Mouse (Mus musculus) urinary bladder, postnatal 25 days (tissue): Measurements from ENCODE around the gene Smim24.

ENCODE experiments used
- DNase-seq: peaks from one replicate; pipeline ENCODE4 v3.0.0; 2022; ENCODE audit warnings: low spot score

Smim24 gene

DNA sequence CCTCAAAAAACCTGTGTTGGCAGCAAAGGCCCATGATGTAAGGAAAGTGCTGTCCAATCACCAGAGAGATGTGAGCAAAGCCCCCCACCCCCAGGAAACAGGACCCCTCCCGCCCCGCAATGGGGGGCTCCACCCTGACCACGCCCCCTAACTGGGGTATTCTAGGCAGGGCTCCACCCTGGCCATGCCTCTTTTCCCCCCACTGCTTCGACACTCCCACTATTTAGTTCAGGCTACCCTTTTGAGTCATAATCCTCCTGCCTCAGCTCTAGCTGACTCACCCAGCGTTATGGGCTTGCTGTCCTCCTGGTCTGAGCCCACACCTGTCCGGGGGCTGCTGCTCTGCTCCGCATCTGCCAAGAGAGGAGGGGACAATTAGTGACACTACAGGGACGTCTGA, 16.5 kb downstream of the Smim24 start:
- no peak for DNase-seq

DNA sequence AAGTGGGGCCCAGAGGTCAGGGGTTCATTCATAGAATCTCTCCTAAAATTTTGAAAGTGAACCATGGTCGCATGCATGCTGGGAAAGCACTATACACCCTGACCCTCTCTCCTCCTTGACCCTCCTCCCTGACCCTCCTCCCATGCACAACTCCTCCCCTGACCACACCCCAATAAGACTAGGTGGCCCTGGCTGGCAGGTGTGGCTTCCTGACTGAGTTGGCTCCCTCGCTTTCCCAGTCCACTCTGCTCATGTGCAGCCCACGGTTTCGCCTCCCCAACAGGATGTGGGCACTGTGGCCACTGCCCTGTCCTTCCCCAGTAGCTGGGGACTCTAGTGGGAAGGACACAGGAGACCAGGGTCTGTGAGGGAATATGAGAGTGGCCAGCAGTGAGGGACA, 17.5 kb downstream of the Smim24 start:
- no peak for DNase-seq

DNA sequence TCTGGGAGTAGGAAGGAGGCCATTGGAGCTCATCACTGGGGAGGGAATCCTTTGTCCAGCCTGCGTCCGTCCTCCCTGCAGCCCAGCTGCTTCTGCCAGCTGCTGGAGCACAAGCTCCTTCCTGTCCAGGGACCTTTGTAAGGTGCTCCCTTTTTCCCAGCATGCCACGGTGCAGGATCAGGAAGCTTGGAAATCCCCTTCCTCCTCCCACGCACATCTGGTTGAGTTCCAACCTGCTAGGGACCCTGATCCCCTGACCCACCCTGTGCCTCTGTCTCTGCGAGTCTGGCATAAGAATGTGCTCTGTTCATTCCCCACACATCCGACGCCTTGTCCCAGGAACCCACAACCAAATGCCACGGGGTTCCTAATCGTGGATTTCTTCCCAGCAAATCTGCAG, 18.1 kb downstream of the Smim24 start:
- no peak for DNase-seq

DNA sequence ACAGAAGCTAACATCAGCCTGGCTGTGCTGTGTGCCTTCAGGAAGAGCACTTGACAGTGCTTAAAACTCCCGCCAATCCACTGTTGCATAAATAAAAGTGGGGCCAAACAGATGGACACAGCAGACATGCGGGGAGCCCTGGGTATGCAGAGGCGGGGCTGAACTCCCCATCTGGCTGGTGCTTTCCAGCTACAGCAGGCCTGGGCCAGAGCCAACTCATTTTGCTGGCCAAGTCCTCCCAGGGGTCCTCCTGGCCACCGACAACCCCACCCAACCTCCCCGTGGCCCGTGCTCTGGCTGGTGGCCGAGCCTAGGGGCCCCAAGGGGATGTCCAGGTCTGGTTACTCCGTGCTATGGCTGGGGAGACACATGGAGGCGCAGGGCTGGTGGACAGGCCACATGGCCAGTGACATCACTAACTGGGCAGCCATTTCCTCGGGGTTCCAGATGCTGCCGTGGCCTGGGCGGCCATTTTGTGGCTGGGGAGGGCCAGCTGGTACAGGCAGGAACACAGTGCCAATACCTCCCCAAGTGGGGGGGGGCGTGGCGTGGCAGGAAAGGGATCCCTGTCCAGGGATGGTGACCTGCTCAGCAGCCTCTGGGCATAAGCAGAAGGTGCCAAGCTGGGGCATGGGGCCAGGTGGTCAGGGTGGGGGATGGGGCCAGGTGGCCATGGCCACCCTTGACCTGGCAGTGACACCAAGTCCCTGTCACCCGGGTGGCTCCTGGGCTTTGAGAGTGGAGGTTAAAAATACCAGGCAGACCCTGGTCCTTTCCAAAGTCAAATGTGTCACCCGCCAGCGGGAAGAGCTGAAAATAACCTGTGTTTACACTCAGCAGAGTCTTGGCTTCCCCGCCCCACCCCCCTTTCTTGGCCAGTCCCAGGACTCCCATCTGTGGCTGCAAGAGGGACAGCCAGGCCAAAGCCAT, 18.9 kb downstream of the Smim24 start:
- peak; percentile 58 for DNase-seq

DNA sequence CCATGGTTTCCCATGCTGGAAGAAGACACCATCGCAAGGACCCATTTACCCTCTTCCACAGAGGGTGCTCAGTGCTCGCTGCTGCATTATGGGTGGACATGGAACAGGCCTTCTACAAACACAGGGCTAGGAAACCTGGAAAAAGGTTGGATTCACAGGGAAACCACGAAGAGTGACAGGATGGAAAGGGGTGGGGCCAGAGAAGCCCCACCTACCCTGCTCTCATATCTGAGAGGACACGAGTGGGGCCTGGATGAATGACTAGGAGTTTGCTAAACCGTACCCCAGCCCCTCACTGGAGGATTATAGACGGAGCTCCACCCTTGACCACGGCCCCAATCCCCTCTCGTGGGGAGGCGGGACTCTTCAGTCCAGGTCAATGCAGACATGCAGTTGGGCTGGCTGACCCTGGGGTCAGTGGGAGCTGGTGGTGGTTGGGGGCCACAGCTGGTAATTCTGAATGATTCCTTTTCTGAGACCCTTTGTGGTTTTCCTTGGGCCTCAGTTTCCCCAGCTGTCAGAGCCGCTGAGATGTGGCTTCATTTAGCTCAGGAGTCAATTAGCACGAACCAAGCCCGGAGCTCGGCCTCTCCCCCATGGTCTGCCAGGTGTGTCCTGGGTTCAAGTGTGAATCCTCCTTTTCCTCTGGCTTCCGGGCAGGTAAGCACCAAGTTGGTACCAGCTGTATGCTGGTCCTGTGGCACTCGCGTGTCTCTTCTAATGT, 19.9 kb downstream of the Smim24 start:
- DNase-seq, result no peak

DNA sequence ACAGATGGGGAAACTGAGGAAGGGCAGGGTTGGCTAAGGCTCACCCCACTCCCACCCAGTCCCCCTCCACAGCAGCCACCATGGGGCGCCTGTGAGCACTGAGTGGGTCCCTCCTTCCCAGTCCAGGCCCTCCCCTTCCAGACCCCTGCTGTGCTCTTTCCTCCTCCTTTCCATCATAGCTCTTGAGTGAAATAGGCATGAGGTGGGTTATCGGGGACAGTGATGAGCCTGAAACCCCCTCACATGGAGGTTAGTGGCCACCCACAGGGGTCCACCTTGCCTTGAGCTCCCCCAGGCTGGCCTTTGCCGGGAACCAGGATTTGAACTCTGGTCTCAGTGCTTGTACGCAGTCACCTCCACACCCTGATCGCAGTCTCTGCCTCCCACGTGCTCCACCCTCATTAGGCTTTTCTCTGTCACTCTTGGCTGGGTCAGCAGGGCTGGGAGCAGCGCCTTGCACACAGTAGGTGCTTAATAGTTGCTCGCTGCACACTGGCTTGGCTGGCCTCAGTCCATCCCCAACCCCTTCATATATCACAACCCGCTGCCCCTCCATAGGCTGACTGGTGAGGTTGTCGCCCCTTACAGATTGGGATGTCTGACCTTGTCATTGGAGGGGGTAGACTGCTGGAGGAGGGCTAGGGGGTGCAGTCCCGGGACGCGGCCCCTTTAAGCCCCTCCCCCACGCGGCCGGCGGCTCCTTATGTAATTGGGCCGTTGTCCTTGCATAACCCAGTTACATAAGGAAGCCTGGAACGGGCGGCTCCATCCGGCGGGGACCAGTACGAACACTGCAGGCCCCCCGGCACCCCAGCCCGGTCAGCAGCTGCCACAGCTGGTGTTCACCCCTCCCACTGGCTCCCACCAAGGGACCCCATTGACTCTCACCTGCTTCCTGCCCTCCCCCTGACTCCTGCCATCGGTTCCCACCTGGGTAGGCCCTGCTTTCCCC, 20.7 kb downstream of the Smim24 start:
- peak; percentile 77 for DNase-seq

DNA sequence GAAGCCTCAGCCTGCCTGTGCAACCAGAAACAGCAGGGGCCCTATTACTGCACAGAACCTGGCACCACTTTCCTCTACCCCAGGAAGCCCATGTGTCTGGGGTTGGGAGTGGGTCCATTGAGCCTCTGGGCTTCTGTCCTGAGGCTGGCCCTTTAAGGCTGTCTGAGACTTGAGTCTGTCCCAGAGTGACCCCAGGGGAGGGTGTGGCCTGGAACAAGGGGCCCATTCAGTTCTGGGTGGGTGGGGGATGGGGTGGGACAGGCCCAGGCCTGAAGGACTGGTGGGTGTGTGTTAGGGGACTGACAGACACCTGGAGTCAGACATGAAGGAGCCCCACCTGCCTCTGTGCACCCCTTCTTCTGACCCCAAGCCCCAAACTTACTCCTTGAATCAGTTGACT, 21.8 kb downstream of the Smim24 start:
- DNase-seq, result no peak

DNA sequence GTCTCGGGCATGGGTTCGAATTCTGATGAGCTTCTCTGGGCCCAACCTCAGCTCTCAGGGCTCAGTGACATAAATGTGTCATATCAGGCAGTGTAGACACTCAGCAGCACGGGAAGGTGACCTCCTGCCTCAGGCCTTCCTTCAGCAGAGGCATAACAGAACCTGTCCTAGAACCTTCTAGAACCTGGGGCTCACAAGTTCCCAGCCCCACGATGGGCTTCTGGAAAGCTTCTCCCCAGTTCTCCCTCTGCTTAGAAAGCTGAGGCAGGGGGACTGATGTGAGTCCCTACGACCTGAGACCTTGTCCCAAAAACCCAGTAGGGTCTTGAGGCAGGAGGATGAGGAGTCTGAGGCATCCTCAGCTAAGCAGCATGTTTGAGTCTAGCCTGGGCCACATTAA, 22.3 kb downstream of the Smim24 start:
- no peak for DNase-seq

DNA sequence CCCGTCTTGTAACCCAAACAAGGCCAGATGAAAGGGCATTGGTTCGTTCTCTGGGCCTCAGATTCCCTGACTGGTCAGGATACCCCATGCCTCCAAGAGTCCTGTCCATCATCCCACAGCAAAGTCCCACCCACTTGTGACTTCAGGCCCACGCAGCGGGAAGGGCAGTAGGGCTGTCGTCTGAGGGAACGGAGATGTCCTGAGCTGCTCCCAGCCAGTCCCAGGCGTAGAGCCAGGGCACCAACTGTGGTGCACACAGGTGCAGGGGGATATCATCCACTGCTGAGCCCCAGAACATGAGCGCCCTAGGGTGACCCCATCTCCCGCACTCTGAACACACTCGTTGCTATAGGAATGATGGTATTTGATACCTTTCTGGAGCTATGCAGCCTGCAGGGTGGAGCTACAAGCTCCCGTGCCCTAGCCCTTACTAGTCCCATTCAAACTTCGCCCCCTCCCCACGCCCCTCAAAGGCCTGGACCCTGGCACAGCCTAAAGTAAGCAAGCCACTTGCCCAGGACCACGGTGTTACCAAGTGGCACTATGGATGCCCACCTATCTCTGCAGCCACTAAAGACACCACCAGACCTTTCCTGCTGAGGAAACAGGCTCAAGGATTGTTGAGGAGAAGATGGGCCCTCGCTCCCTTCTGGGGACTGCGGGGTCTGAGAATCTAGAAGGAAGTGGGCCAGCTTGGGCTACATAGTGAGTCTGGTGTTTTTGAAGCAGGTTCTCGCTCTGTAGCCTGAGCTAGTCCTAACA, 22.9 kb downstream of the Smim24 start:
- no peak for DNase-seq

DNA sequence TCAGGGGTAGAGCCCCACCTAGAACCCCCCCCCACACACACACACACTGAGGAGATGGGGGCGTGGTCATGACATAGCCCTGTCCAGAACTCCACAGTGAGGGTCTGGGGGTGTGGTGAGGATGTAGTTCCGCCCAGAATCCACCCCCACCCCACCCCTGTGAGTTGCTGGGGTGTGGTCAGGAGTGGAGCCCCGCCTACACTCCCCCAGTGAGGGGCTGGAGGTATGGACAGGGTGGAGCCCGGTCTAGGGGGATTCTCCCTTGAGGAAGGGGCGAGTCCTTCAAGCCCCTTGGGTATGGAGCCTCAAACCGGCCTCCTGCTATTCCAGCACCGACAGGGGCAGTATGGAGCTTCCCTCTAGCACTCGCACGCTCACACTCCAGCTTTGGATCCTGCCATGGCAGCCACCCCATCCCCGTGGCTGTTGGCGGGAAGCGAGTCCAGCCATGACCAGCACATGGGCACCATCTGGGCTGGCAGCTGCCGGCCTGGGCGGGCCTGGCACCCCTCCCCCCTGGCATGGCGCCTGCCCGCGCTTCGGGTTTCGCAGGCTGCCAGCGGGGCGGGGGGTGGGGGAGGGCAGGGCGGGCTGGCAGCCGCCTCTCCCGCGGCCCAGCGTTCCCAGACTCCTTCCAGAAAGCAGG, 23.9 kb downstream of the Smim24 start:
- peak; percentile 72 for DNase-seq

DNA sequence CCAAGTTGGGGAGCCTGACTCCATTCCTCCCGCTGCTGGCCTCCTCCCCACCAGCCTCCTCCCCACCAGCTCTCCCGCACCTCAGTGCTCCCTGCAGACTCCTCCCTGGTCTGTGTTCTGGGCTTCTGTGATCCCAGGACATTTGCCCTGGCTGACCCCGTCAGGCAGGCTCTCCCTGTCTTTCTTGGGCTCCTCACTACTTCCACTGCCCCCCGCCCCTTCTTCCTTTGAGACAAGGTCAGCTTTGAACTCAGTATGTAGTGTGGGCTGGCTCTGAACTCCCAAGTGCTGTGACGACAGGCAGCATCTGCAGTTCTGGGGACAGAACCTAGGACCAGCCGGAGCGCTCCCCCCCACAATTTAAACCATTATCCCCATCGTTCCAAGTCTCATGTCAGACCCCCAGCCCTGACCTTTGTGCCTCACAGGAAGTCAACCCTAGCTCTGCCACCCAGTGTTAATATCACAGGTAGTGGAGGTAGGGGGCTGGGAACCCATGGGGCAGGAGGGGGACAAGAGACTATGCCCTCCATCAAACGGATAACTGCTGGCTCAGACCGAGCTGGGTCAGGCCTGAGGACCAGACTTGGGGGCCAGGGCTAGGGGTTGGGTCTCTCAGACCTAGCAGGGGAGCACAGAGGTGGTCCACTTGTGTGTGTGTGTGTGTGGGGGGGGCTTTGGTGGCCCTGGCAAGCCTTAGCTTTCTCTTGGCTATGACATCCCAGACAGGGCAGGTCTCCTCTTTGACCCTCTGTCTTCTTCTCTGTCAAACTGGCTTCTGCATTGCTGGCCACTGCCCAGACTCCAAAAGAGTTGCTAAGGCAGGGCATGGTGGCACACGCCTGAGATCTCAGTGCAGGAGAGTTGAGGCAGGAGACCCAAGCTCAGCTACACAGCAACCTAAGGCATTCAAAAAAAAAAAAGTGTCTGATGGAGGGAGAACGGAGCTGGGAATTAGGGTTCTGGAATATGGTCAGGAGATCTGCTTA, 24.7 kb downstream of the Smim24 start:
- DNase-seq, result no peak

DNA sequence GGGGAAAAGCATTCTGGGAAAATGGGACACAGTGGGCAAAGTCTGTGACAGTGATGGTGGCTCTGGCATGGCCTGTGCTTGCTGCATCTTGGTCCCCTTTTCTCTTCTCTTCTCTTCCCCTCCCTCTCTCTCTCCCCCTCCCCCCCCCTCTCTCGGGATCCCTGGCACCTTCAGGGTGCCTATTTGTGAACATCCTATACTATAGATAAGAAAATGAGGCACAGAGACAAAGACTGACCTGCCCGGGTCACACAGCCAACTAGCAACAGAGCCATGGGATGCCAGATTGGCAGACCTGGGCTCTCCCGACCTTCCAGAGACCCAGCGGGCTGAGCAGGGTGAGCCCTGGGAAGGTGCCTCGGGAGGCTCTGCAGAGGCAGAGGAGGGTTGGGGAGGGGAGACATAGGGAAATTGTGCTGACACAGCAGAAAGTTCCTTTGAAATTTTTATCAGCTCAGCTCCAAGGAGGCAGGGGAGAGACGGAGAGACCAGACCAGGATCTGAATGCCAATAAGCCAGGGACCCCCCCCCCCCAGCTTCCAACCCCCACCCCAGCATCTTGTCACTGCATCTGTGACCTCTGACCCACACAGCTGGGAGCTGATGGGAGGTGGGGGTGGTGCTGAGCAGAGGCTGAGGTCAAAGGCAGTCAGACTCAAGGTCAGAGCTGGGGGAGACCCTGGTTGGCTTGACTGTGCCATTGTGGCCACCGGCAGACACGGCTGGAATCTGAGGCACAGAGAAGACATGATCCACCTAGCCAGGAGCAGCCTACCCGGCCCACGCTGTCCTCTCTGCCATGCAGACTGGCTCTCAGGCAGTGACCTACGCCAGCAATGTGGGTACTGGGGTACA, 25.6 kb downstream of the Smim24 start:
- DNase-seq, result no peak

DNA sequence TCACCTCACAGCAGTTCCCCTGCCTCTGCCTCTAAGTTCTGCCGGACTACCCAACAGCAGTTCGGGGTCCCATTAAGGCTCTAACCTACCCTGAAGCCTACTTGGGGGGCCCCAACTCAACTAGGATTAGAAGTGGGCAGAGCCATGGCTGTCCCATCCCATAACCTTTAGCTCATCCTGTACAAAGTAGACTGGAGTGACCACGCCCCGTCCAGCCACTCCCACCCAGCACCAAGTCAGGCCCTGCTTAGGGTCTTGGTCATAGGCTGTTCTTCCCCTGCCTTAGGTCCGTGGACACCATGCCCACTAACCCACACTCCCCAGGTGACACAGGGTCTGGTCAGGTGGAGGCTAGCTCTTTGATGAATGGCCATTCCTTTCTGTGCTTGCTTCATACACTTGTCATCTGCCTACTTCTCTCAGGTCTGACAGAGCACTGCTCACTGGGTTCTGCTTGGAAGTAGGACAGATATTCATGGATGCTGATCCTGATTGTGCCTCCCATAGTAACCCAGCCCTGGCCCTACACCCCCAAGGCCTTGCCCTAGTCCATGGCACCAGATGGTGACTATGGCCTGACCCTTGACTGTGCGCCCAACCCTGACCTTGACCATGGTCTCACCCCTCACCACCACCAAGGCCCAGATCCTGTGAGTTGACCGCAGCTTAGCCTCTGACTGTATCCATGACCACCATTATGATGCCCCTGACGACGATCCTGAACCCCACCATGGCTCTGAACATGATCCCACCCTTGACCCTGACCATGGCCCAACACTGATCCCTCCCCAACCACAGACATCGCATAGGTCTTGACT, 26.5 kb downstream of the Smim24 start:
- no peak for DNase-seq

DNA sequence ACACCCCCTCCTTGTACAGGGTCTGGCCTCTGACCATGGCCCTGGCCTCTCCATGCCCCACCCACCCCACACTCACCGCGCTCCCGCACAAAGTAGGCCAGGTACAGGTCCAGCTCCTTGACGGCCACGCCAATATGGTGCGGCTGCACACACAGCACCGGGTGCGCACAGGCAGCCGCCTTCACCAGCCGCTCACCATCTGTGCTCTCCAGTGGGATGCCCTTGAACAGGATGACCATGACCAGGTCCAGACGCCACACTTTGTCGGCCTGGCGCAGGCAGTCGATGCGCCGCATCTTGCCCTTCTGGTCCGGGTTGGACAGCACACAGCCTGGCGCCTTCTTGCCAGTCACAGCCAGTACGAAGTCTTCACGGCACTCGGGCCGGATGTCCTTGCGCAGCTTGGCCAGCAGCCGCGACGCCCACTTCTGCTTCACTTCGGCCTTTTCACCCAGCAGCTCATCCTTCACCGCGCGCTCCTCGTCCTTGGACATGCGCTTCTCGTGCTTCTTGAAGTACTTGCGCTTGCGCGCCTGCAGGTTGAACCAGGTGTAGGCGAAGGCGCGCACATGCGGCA, 27.4 kb downstream of the Smim24 start:
- peak; percentile 4 for DNase-seq

DNA sequence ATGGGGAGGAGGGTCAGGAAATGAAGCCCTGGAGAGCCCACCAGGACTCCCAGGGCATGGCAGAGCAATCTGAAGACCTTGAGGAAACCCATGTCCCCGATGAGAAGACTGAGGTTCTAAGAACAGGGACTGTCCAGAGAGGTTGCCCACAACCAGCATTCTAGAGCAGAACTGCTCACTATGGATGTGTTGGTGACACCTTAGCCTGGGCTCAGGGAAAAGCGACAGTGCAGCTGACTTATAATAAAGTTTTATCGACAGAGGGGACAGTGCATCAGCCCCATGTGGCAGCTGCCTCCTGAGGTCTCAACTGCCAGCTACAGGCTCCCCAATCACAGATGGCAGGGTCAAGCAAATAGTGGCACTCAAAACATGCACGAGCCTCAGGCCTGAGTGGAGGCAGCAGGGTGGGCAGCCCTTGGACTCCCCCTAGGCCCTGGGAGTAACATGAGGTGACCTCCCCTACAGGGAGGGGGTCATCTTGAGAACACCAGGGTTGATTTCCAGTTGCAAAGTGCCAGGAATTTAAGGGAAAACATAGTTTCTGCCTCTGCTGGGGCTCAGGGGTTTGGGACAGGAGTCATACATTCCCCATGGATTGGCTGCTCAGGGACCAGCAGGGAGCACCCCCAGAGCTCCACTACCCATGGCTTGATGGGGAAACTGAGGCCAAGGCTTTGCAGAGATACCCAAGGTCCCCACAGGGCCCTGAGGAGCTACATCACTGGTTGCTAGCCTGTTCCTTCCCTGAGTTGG, 28.4 kb downstream of the Smim24 start:
- no peak for DNase-seq

DNA sequence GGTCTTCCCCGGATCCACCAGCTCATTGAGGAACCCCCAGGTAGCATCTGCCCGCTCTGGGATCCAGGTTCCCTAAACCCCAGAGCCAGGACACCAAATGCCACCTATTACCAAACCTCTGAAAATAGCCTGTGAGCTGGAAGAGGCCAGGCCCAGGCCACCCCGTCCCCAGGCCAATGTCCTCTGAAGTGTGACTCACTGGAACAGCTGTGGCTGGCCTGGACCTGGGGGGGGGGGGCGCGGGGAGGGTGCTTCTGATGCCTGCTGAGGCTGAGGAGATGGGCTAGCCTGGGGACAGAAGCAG, 28.9 kb downstream of the Smim24 start:
- peak; percentile 2 for DNase-seq

DNA sequence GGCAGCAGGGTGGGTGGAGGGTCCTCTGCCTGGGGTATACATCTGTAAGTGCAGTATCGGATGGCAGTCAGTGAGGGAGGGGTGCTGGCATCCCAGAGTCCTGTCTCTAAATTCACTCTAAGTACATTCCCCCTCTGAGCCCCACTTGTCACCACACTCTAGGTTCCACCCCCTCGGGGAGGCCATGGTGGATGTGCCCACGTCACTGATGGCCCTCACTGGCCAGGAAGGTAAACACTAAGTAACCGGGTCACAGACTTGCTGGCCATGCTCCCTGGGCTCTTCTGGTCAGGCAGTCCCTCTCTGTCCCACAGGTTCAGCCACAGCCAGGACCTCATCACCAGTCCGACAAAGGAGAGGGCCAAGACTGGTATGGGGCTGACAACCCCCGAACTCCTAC, 29.3 kb downstream of the Smim24 start:
- no peak for DNase-seq
